Mouse (Mus musculus) lung, postnatal 25 days (tissue): ENCODE data around the gene Cab39l.
"Not testable (repeated sequence)": the region's sequence is repeated elsewhere in the genome, so short reads cannot be mapped to it uniquely, and the experiment has no call there.

Experiments
- DNase-seq: peaks from one replicate; pipeline ENCODE4 v3.0.0; 2022; ENCODE audit warnings: low spot score

Cab39l gene

GRCm38 (mm10) chr14:59566756-59567155, 126.0 kb downstream of the Cab39l start:
- no peak for DNase-seq

GRCm38 (mm10) chr14:59576385-59576784, 135.6 kb downstream of the Cab39l start:
- DNase-seq = no peak

- peak; percentile 7 for DNase-seq
Measured at GRCm38 (mm10) chr14:59590614-59591013, 149.8 kb downstream of the Cab39l start.

GRCm38 (mm10) chr14:59591901-59592300, 151.1 kb downstream of the Cab39l start:
- DNase-seq = peak; percentile 6

- no peak for DNase-seq
Measured at GRCm38 (mm10) chr14:59592593-59592992, 151.8 kb downstream of the Cab39l start.

GRCm38 (mm10) chr14:59594988-59595387, 154.2 kb downstream of the Cab39l start:
- no peak for DNase-seq

- DNase-seq = peak; percentile 94
Measured at GRCm38 (mm10) chr14:59597398-59598259, 156.9 kb downstream of the Cab39l start, which contains the start of gene Cdadc1. TSS of gene Cdadc1 (minus strand) at chr14:59597959.

GRCm38 (mm10) chr14:59598260-59598627, 157.5 kb downstream of the Cab39l start:
- DNase-seq = no peak

GRCm38 (mm10) chr14:59604002-59604645, 163.4 kb downstream of the Cab39l start:
- DNase-seq = peak; percentile 52

GRCm38 (mm10) chr14:59605671-59606353, 165.0 kb downstream of the Cab39l start:
- peak; percentile 55 for DNase-seq

- DNase-seq = no peak
Measured at GRCm38 (mm10) chr14:59607021-59607420, 166.2 kb downstream of the Cab39l start.

GRCm38 (mm10) chr14:59612920-59613625, 172.3 kb downstream of the Cab39l start:
- DNase-seq = peak; percentile 43

GRCm38 (mm10) chr14:59614149-59614548, 173.4 kb downstream of the Cab39l start:
- not testable (repeated sequence) for DNase-seq

GRCm38 (mm10) chr14:59616802-59617201, 176.0 kb downstream of the Cab39l start:
- no peak for DNase-seq

- no peak for DNase-seq
Measured at GRCm38 (mm10) chr14:59624326-59624885, 183.6 kb downstream of the Cab39l start.

GRCm38 (mm10) chr14:59625158-59625805, 184.5 kb downstream of the Cab39l start, which contains the start of gene Shisa2:
TSS of gene Shisa2 (plus strand) at chr14:59625308.
- peak; percentile 62 for DNase-seq

GRCm38 (mm10) chr14:59625806-59626364, 185.1 kb downstream of the Cab39l start:
- no peak for DNase-seq

GRCm38 (mm10) chr14:59626711-59627110, 185.9 kb downstream of the Cab39l start:
- no peak for DNase-seq

GRCm38 (mm10) chr14:59627142-59627680, 186.4 kb downstream of the Cab39l start:
- DNase-seq = no peak

- peak; percentile 14 for DNase-seq
Measured at GRCm38 (mm10) chr14:59627823-59628222, 187.1 kb downstream of the Cab39l start.
